Mouse (Mus musculus): Measurements from ENCODE around the gene ccdc198.

DNA sequence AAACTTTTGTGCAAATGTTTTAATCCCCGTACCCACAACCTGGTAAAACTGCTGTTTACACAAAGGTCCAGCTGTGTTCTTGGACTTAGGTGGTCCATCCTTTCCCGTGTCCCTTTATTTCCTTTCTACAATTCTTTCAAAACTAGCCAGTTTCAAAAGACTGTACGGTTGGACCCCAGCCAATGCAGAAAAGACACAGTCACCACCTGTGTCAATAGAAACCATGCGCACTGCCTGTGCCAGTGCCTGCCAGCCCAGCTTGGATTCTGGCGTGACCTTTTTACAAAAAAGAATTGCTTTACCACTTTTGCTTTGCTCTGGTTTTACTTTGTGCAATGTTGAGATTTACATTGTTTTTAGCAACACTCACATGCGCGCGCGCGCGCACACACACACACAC, 18.3 kb downstream of the ccdc198 start:
- TF ChIP-seq EP300 (IDR thresholded peaks at IDR 0.05; ENCODE audit: insufficient read depth, low read depth, low read length) (no peak), POLR2A (IDR thresholded peaks at IDR 0.05; ENCODE audit: insufficient read depth, low read depth, low read length) (no peak), CTCF (IDR thresholded peaks at IDR 0.05) (no peak)
